In the genomic region with DNA sequence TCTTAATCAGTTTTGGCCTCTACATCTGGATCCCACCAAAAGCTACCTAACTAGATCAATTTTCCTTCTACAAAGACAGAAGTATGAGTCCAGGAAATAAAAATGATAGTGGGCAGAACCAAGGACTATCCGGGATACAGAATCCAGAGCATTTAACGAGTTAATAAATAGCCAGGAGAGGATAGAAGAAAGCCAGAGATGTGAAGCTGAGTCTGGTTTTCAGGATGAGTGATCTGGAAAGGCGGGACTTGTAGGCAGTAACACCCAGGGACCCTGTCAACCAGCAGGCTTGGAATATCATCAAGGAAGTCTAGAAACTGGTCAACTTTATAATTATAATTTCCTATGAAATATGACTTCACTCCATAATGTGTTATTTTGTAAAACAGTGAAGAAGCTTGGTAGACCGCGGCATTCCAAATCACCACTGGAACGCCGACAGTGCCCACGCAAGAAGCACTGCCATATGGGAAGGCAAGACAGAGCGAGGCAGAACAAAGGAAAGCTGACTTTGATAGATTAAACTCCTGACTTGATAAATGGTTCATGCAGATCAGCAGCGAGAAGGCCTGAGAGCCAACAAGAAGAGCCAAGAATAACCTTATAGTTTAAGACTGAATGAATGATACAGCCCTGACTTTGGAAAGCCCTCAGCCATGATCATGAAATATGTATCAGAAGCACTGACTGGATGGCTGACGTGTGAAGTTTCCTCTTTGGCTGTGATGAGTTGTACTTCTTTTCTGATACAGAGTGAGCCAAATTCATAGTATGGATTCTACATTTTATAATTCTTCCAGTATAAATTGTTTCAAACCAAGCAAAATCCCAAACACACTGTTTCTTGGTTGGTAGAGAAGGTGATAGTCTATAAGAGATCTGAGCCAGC, we compare ENCODE assay signal across 18 mouse cellular contexts.
DNase-seq lines count a peak whose midpoint lies in the region; ATAC-seq and TF ChIP-seq lines count a peak whose summit lies in the region.
"Had no signal": no experiment of that assay in that cellular context is flagged by ENCODE, and none has a peak within 500 bp of the region (broad histone marks: within the 10 kb centered on the region; RNA-seq: fewer than 3 reads in every experiment).

No protein-coding gene starts in this region.

- H3K9ac ChIP-seq in hindbrain, embryonic 14.5 days: no peak overlapping the region
- H3K9ac ChIP-seq: intestine, embryonic 15.5 days; liver, embryonic 15.5 days; neural tube, embryonic 12.5 days had no signal

- no peak overlapping the region for H3K4me3 ChIP-seq in heart, embryonic 10.5 days
- H3K4me3 ChIP-seq in hindbrain, embryonic 14.5 days (replicated peaks; ENCODE audit: low read length): no peak overlapping the region
- H3K4me3 ChIP-seq: intestine, embryonic 15.5 days; liver, embryonic 15.5 days; neural tube, embryonic 12.5 days had no signal

- H3K4me1 ChIP-seq in heart, embryonic 10.5 days: no peaks in the 10 kb centered on the region
- H3K4me1 ChIP-seq in hindbrain, embryonic 14.5 days (replicated peaks; ENCODE audit: control insufficient read depth, insufficient read depth, low read length): peaks cover 10% of the 10 kb centered on the region; the same call in 1 of the 2 replicates
- H3K4me1 ChIP-seq: intestine, embryonic 15.5 days; liver, embryonic 15.5 days; neural tube, embryonic 12.5 days had no signal

- 86% methylated on average over 11 of the region's 11 CpGs for WGBS in heart, embryonic 10.5 days
- WGBS in hindbrain, embryonic 14.5 days: 56% methylated on average over 11 of the region's 11 CpGs

- H3K27me3 ChIP-seq in heart, embryonic 10.5 days (ENCODE audit: insufficient read depth, poor library complexity, severe bottlenecking): no peaks in the 10 kb centered on the region
- no peaks in the 10 kb centered on the region for H3K27me3 ChIP-seq in Patski
- H3K27me3 ChIP-seq in hindbrain, embryonic 14.5 days (ENCODE audit: control insufficient read depth, insufficient read depth, low read length): no peaks in the 10 kb centered on the region
- H3K27me3 ChIP-seq: intestine, embryonic 15.5 days; liver, embryonic 15.5 days; neural tube, embryonic 12.5 days had no signal

- intact Hi-C loops in heart, postnatal 10 days (cut with DNase I): no loop called here

- DNase-seq in heart, embryonic 10.5 days (ENCODE audit: low spot score): peak; percentile 20
- DNase-seq in heart, postnatal 10 days: no peak
- DNase-seq in layer of hippocampus, adult 9-11 months: peak; percentile 42
- no peak for DNase-seq in layer of hippocampus, adult 8-10 months (ENCODE audit: low spot score in 2 of 2)
- peak; percentile 78 for DNase-seq in Patski (ENCODE audit: low read depth, low spot score)
- DNase-seq in hindbrain, embryonic 14.5 days (ENCODE audit: low spot score): no peak
- DNase-seq in thymus, postnatal 0 days (ENCODE audit: low spot score): no peak
- DNase-seq: adrenal gland, postnatal 14 days; B cell, adult 2 months; cerebellum, adult 18-20 months; gastrocnemius, postnatal 14 days; thymus, postnatal 25 days had no signal

- no peak for TF ChIP-seq CTCF in Patski (IDR thresholded peaks at IDR 0.05)

- H3K27ac ChIP-seq in heart, embryonic 10.5 days: no peak overlapping the region
- peak overlapping the region; percentile 38 for H3K27ac ChIP-seq in hindbrain, embryonic 14.5 days
- H3K27ac ChIP-seq: intestine, embryonic 15.5 days; liver, embryonic 15.5 days; neural tube, embryonic 12.5 days had no signal

- H3K36me3 ChIP-seq in heart, embryonic 10.5 days: no peaks in the 10 kb centered on the region
- H3K36me3 ChIP-seq in hindbrain, embryonic 14.5 days (replicated peaks; ENCODE audit: control insufficient read depth, insufficient read depth): no peaks in the 10 kb centered on the region
- H3K36me3 ChIP-seq: intestine, embryonic 15.5 days; liver, embryonic 15.5 days; neural tube, embryonic 12.5 days had no signal

- H3K9me3 ChIP-seq in heart, embryonic 10.5 days: no peaks in the 10 kb centered on the region
- H3K9me3 ChIP-seq in hindbrain, embryonic 14.5 days (ENCODE audit: control insufficient read depth, low read length): no peaks in the 10 kb centered on the region
- H3K9me3 ChIP-seq: intestine, embryonic 15.5 days; liver, embryonic 15.5 days; neural tube, embryonic 12.5 days had no signal

- in situ Hi-C loops in Patski (cut with MboI; ENCODE audit: low pct_unique_long_range_greater_than_20kb): no loop called here

- ATAC-seq in Patski: peak; percentile 88
- ATAC-seq in hindbrain, embryonic 14.5 days (ENCODE audit: low FRiP score): no peak
- ATAC-seq: activated CD4-positive, CD25-positive, alpha-beta regulatory T cell, adult 4 months; intestine, embryonic 15.5 days; lung, postnatal 0 days; midbrain, embryonic 16.5 days had no signal

- CTCF ChIA-PET in Patski (lab: Charles Lee): interaction anchor here (1.1 kb wide), 3 partner anchors 12 to 28 kb away, joined by 3 to 5 read pairs (median 3); no protein-coding TSS in a partner anchor

- POLR2A ChIA-PET in Patski (lab: Charles Lee): interaction anchor here (0.7 to 2.4 kb wide), 2 partner anchors 8 to 9 kb away, joined by 3 to 6 read pairs; no protein-coding TSS in a partner anchor

- no peak overlapping the region for H3K4me2 ChIP-seq in hindbrain, embryonic 14.5 days (replicated peaks)
- H3K4me2 ChIP-seq: intestine, embryonic 15.5 days; liver, embryonic 15.5 days; neural tube, embryonic 12.5 days had no signal

Comparison
In these comparisons a context has a peak if more than half of its experiments do, and no peak if none do; other contexts are left out.
1. DNase-seq: peak in heart, embryonic 10.5 days (single experiment), layer of hippocampus, adult 9-11 months (single experiment) and Patski (single experiment); none in heart, postnatal 10 days (0 of 2), layer of hippocampus, adult 8-10 months (0 of 2), hindbrain, embryonic 14.5 days (single experiment) and thymus, postnatal 0 days (single experiment).